Mouse (Mus musculus) midbrain, postnatal 0 days (tissue): ENCODE results near the gene Ptch2. TPM values are rescaled to one million over a fixed set of nuclear protein-coding genes. Genes with fewer than 3 reads are reported as not detected.

Experiments
- ATAC-seq: fragments of 200-750 bp; cut with Nextera tagmentation; 2 replicates; pipeline ENCODE4 v1.8.0; 2017; ENCODE audit warnings: moderate number of reproducible peaks, mild to moderate bottlenecking, moderate TSS enrichment, moderate library complexity; ENCODE audit not compliant: low FRiP score
- DNase-seq: peaks from one replicate; pipeline ENCODE4 v3.0.0-alpha.2; 2015; ENCODE audit warnings: low spot score
- H3K27ac ChIP-seq: fragments of 300-500 bp; sonication (generic); 2 replicates; pipeline ENCODE4 v1.5.1; 2014; ENCODE audit warnings: low read depth, mild to moderate bottlenecking, low read length, mixed read lengths
- H3K27me3 ChIP-seq: fragments of 300-500 bp; sonication (generic); 2 replicates; pipeline ENCODE4 v1.6.1; 2014; ENCODE audit warnings: low read length, control low read depth, mixed read lengths; ENCODE audit not compliant: insufficient read depth
- H3K36me3 ChIP-seq: fragments of 300-500 bp; sonication (generic); 2 replicates; pipeline ENCODE4 v1.6.1; 2014; ENCODE audit warnings: low read length, control low read depth, mixed read lengths; ENCODE audit not compliant: insufficient read depth
- H3K4me1 ChIP-seq: fragments of 300-500 bp; sonication (generic); 2 replicates; pipeline ENCODE4 v1.6.1; 2014; ENCODE audit warnings: mild to moderate bottlenecking, control low read depth, antibody characterized with exemption, low read length, mixed read lengths; ENCODE audit not compliant: insufficient read depth
- H3K4me2 ChIP-seq: fragments of 300-500 bp; sonication (generic); 2 replicates; pipeline ENCODE4 v1.6.1; 2014; ENCODE audit warnings: low read depth, mild to moderate bottlenecking, low read length, mixed read lengths; ENCODE audit not compliant: poor library complexity, severe bottlenecking
- H3K4me3 ChIP-seq: fragments of 300-500 bp; sonication (generic); 2 replicates; pipeline ENCODE4 v1.5.1; 2014; ENCODE audit warnings: low read depth, mild to moderate bottlenecking, low read length, moderate library complexity
- H3K9ac ChIP-seq: fragments of 300-500 bp; sonication (generic); replicated peaks from 2 replicates; pipeline ENCODE4 v1.6.1; 2014; ENCODE audit warnings: mild to moderate bottlenecking, low read length, moderate library complexity, mixed read lengths; ENCODE audit not compliant: poor library complexity, severe bottlenecking
- H3K9me3 ChIP-seq: fragments of 300-500 bp; sonication (generic); 2 replicates; pipeline ENCODE4 v1.6.1; 2016; ENCODE audit warnings: low read length, control low read depth
- CTCF ChIP-seq: IDR thresholded peaks from 2 replicates; pipeline ENCODE4 v1.5.1; 2016; ENCODE audit warnings: antibody characterized with exemption, mild to moderate bottlenecking
- WGBS: fragments of 180-500 bp; shearing (Covaris S2); extraction: QIAGEN DNeasy Blood & Tissue Kit; methylation state at CpG from one replicate; pipeline ENCODE4 v1.1.7; 2014; 5-methylcytosine and 5-hydroxymethylcytosine counted together
- microRNA-seq: library from miRNA; unstranded; fragments of <30 nt; microRNA quantifications from one replicate; pipeline ENCODE4, GENCODE M21; 2016; ENCODE audit warnings: borderline number of aligned reads
- polyA plus RNA-seq: library from polyadenylated mRNA; unstranded; fragments of >200 nt; fragmentation: Nextera tagmentation; extraction: Ambion mirVana; gene quantifications from 2 replicates; pipeline ENCODE4 v1.2.1, GENCODE M21; 2015
- total RNA-seq: library from RNA; depleted of rRNA; stranded (reverse); fragments of >200 nt; gene quantifications from 2 replicates; pipeline ENCODE4 v1.2.3, GENCODE M21; 2014; rRNA removed

The Ptch2 gene
- total and polyA plus RNA-seq, 2 experiments from 2014 or later, result 3.7 to 12.2 TPM

DNA sequence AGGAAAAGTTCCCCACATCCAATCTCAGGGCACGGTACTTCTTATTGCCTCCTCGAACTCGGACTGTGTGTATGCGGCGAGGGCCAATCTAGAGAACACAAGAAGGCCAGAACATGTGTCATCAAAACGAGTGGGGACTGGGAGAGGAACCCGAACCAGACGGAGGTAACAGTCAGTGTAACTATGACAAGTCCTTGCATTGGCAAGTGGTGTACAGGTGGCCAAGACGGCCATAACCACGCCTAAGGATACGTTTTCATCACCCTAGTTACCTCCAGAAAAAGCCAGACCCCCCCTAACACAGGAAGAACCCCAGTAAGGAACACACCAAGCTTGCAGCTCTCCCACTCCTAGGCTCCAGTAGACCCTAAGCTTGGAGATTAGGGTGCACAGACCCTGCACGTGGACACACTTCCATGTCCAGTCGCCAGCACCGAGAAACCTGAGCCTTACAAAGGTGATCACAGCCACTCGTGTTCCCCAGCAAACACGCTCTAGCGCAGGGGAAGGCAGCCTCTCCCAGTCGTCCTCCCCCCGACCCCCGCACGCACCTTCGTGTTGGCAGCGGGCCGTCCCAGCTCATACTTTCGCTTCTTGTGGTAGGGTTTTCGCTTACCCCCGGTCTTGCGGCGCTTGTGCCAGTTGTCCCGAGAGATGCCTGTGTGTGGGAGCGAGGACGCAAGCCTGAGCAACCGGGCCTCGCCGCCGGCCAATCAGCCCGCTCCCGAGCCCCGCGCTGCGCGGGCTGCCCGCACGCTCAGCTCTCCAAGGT lies 59.3 kb downstream of the Ptch2 start:
- no peaks in the 10 kb centered on the region for H3K4me1 ChIP-seq
- peak overlapping the region; percentile 89 for H3K4me3 ChIP-seq
- DNase-seq (no peak), ATAC-seq (peak; percentile 71; the same call in 1 of the 2 replicates)
- peak overlapping the region; percentile 95 for H3K9ac ChIP-seq
- no peak for TF ChIP-seq CTCF
- peaks cover 28% of the 10 kb centered on the region for H3K36me3 ChIP-seq
- H3K27me3 ChIP-seq, result no peaks in the 10 kb centered on the region
- H3K27ac ChIP-seq, result peak overlapping the region; percentile 94
- WGBS, result 3% methylated on average over 42 of the region's 44 CpGs
- H3K4me2 ChIP-seq, result peak overlapping the region; percentile 88
- H3K9me3 ChIP-seq, result no peaks in the 10 kb centered on the region

DNA sequence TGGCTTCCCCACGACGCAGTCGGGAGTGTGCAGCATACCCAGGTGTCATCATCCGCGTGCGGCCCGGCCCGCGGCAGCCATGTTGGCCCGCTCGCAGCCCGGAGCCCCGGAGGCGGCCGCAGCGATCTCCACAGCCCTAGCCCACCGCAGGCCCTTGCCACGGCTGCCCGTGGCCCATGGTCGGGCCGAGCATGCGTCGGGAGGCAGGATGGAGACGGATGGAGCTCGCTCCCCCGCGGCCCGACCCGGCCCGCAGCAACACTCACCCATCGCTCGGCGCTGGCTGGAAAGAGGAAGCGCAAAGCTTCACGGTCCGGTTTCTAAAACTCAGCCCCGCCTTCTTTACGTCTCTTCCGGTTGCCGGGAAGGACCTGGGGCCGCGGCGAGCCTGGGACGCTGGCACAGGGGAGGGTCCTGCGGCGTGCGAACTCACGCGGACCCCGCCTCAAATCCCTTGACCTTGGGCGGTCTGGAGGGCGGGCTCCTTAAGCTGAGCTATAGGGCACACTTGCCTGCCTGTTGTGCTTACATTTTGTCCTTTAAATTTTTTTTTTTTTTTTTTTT lies 60.0 kb downstream of the Ptch2 start, which contains the start of gene Rps8:
TSS of gene Rps8 (minus strand) at position 452 of the 564 bp plus-strand sequence.
- H3K9ac ChIP-seq, result peak within 1 kb of the TSS; percentile 95
- no peaks in the 10 kb centered on the region for H3K9me3 ChIP-seq
- no peak for TF ChIP-seq CTCF
- H3K27me3 ChIP-seq, result no peaks in the 10 kb centered on the region
- H3K4me2 ChIP-seq, result peak within 1 kb of the TSS; percentile 88
- peak; percentile 94 for DNase-seq
- H3K36me3 ChIP-seq, result peaks cover 24% of the 10 kb centered on the region
- WGBS, result 0% methylated on average over 50 of the region's 52 CpGs
- H3K4me3 ChIP-seq, result peak within 1 kb of the TSS; percentile 89
- peak; percentile 90 for ATAC-seq
- H3K4me1 ChIP-seq, result no peaks in the 10 kb centered on the region
- H3K27ac ChIP-seq, result peak within 1 kb of the TSS; percentile 94

DNA sequence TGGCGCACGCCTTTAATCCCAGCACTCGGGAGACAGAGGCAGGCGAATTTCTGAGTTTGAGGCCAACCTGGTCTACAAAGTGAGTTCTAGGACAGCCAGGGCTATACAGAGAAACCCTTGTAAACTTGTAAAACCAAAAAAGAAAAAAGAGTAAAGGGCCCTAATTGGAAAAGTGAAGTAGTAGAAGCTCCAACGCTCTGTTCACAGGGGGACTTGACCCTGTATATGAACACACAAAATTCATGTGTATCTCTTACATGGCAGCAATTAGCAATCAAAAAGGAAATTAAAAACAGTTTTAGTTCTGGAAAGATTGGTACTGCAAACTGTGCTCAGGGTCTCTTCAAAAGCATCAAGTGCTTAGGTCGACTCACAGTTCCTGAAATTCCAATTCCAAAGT lies 60.5 kb downstream of the Ptch2 start:
- 24% methylated on average over 6 of the region's 6 CpGs for WGBS
- Histone ChIP-seq H3K4me3 (peak overlapping the region; percentile 89), H3K36me3 (peaks cover 22% of the 10 kb centered on the region), H3K27me3 (no peaks in the 10 kb centered on the region), H3K9ac (peak overlapping the region; percentile 95; the same call in 1 of the 2 replicates), H3K4me1 (no peaks in the 10 kb centered on the region), H3K9me3 (no peaks in the 10 kb centered on the region), H3K4me2 (peak overlapping the region; percentile 88), H3K27ac (peak overlapping the region; percentile 18; the same call in 1 of the 2 replicates)
- TF ChIP-seq CTCF, result no peak
- DNase-seq (no peak), ATAC-seq (no peak)

DNA sequence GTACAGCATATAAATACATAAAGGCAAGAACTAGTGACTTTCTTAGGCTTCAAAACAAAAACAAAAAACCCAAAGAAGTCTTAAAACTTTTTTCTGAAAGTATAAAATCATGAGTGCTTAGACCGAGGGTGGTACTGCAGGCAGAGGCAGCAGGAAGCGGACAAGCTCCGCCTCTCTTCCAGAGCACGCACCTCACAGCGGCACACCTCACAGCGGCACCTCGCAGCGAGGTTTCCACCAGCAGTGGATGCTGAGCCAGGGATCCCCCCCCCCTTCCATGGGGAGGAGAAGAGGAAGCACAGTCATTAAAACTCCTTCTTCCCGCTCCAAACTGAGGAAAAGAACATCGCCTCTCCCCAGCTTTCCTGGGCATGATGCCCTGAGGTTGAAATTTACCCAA lies 63.8 kb downstream of the Ptch2 start:
- no peak for ATAC-seq
- WGBS, result 85% methylated on average over 10 of the region's 10 CpGs
- no peak for TF ChIP-seq CTCF

DNA sequence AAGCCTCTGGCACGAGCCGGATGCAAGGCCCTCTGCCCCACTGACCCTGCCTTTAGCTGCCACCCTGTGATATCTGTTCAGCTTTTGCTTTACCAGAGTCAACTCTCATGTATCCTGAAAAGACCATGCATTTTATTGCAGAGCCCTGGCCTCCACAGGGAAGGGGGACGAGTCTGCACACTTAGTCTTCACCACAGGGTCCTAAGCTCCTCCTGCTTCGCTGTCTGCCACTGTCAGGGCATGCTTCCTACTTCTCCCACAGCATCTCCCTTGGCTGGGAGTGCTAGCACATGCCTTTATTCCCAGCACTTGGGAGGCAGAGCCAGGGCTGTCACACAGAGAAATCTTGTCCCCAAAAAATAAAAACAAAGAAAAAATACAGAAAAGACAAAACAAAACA lies 65.3 kb downstream of the Ptch2 start:
- no peak overlapping the region for H3K9ac ChIP-seq
- no peak for TF ChIP-seq CTCF
- 69% methylated on average over 4 of the region's 4 CpGs for WGBS
- H3K4me1 ChIP-seq, result no peaks in the 10 kb centered on the region
- ATAC-seq, result 0 out of 2 replicates have a peak, but pooled peaks have one; percentile 48
- H3K4me3 ChIP-seq, result no peak overlapping the region
- H3K27me3 ChIP-seq, result no peaks in the 10 kb centered on the region
- DNase-seq, result no peak
- H3K4me2 ChIP-seq, result no peak overlapping the region
- H3K36me3 ChIP-seq, result peaks cover 2% of the 10 kb centered on the region; the same call in 1 of the 2 replicates
- no peaks in the 10 kb centered on the region for H3K9me3 ChIP-seq
- no peak overlapping the region for H3K27ac ChIP-seq

More for the DNA sequence above, 63.8 kb downstream of the Ptch2 start:
- no peak overlapping the region for H3K4me3 ChIP-seq
- H3K36me3 ChIP-seq, result no peaks in the 10 kb centered on the region
- no peak overlapping the region for H3K4me2 ChIP-seq
- H3K9me3 ChIP-seq, result no peaks in the 10 kb centered on the region
- H3K4me1 ChIP-seq, result no peaks in the 10 kb centered on the region
- no peak overlapping the region for H3K9ac ChIP-seq
- H3K27ac ChIP-seq, result no peak overlapping the region
- no peak for DNase-seq
- no peaks in the 10 kb centered on the region for H3K27me3 ChIP-seq

Small RNA genes lying within 50 kb of the gene (microRNA-seq; reads per million reads assigned to microRNA genes)
- gene Gm22398, result not detected

Other genes with a start within 250 kb of the Ptch2 start
- gene Zswim5, start 218.7 kb upstream of the Ptch2 start, total RNA-seq, result 20.1 and 23.0 TPM in 2 replicates
- gene Zswim5, start 218.7 kb upstream of the Ptch2 start, polyA plus RNA-seq, result 2.2 and 2.4 TPM in 2 replicates
- 25.5 and 50.0 TPM in 2 replicates for gene Urod, start 101.7 kb upstream of the Ptch2 start, total RNA-seq
- gene Urod, start 101.7 kb upstream of the Ptch2 start, polyA plus RNA-seq, result 36.6 and 36.8 TPM in 2 replicates
- gene Hectd3, start 100.8 kb upstream of the Ptch2 start, total RNA-seq, result 45.5 and 46.5 TPM in 2 replicates
- gene Hectd3, start 100.8 kb upstream of the Ptch2 start, polyA plus RNA-seq, result 20.2 and 22.6 TPM in 2 replicates
- gene Eif2b3, start 76.7 kb upstream of the Ptch2 start, total RNA-seq, result 20.7 and 21.7 TPM in 2 replicates
- 57.5 and 58.4 TPM in 2 replicates for gene Eif2b3, start 76.7 kb upstream of the Ptch2 start, polyA plus RNA-seq
- gene Btbd19, start 29.6 kb downstream of the Ptch2 start, total RNA-seq, result 7.3 and 8.2 TPM in 2 replicates
- 3.8 and 4.2 TPM in 2 replicates for gene Btbd19, start 29.6 kb downstream of the Ptch2 start, polyA plus RNA-seq
- gene Tctex1d4, start 30.7 kb downstream of the Ptch2 start, total RNA-seq, result 1.3 and 5.8 TPM in 2 replicates
- gene Tctex1d4, start 30.7 kb downstream of the Ptch2 start, polyA plus RNA-seq, result 1.2 TPM in 2 replicates
- 20.8 and 28.2 TPM in 2 replicates for gene Plk3, start 37.9 kb downstream of the Ptch2 start, total RNA-seq
- gene Plk3, start 37.9 kb downstream of the Ptch2 start, polyA plus RNA-seq, result 26.6 and 26.8 TPM in 2 replicates
- gene Rps8, start 60.2 kb downstream of the Ptch2 start, total RNA-seq, result 439 and 604 TPM in 2 replicates
- 475 and 493 TPM in 2 replicates for gene Rps8, start 60.2 kb downstream of the Ptch2 start, polyA plus RNA-seq
- 2.9 and 9.8 TPM in 2 replicates for gene Kif2c, start 86.6 kb downstream of the Ptch2 start, total RNA-seq
- 2.3 and 3.3 TPM in 2 replicates for gene Kif2c, start 86.6 kb downstream of the Ptch2 start, polyA plus RNA-seq
- 7.6 and 10.5 TPM in 2 replicates for gene Tmem53, start 155.9 kb downstream of the Ptch2 start, total RNA-seq
- gene Tmem53, start 155.9 kb downstream of the Ptch2 start, polyA plus RNA-seq, result 9.7 and 12.6 TPM in 2 replicates
- 1.8 and 3.1 TPM in 2 replicates for gene Armh1, start 156.1 kb downstream of the Ptch2 start, total RNA-seq
- gene Armh1, start 156.1 kb downstream of the Ptch2 start, polyA plus RNA-seq, result 2.5 and 2.6 TPM in 2 replicates